In genomic region chr15:31223596-31224134, GRCm38 (mm10) we compare ENCODE assay signal across 8 mouse cellular contexts. TPM values are rescaled to one million over a fixed set of nuclear protein-coding genes. Genes with fewer than 3 reads are reported as not detected.
DNase-seq lines count a peak whose midpoint lies in the region; ATAC-seq and TF ChIP-seq lines count a peak whose summit lies in the region.

No protein-coding gene starts in this region.

- H3K9me3 ChIP-seq in heart, embryonic 11.5 days (replicated peaks; ENCODE audit: control insufficient read depth, low read length), result no peaks in the 10 kb centered on the region
- no peaks in the 10 kb centered on the region for H3K9me3 ChIP-seq in ES-Bruce4 (replicated peaks; ENCODE audit: control insufficient read depth, insufficient read depth, low read length, poor library complexity, severe bottlenecking)
- no peaks in the 10 kb centered on the region for H3K9me3 ChIP-seq in liver, embryonic 11.5 days (ENCODE audit: control insufficient read depth, low read length)

- TF ChIP-seq EP300 in ES-Bruce4 (IDR thresholded peaks at IDR 0.05; ENCODE audit: insufficient read depth, low read depth, low read length), result no peak

- H3K4me3 ChIP-seq in heart, embryonic 11.5 days (ENCODE audit: low read depth, low read length), result peak overlapping the region; percentile 79
- peak overlapping the region; percentile 47 for H3K4me3 ChIP-seq in ES-Bruce4 (ENCODE audit: low read depth, low read length)
- peak overlapping the region; percentile 75 for H3K4me3 ChIP-seq in liver, embryonic 11.5 days (ENCODE audit: low read depth, low read length)
- H3K4me3 ChIP-seq in small intestine, adult 2 months (ENCODE audit: low read depth, low read length), result peak overlapping the region; percentile 85

- no peak for TF ChIP-seq POLR2A in ES-Bruce4 (IDR thresholded peaks at IDR 0.05; ENCODE audit: insufficient read depth, low read length)
- no peak for TF ChIP-seq POLR2A in small intestine, adult 2 months (IDR thresholded peaks at IDR 0.05; ENCODE audit: low read depth, low read length)

- no peaks in the 10 kb centered on the region for H3K27me3 ChIP-seq in heart, embryonic 11.5 days (ENCODE audit: control insufficient read depth, insufficient read depth, low read length)
- H3K27me3 ChIP-seq in ES-Bruce4 (ENCODE audit: control insufficient read depth, insufficient read depth, low read length, poor library complexity, severe bottlenecking), result no peaks in the 10 kb centered on the region
- no peaks in the 10 kb centered on the region for H3K27me3 ChIP-seq in liver, embryonic 11.5 days (replicated peaks; ENCODE audit: control insufficient read depth, insufficient read depth, low read length)
- no peaks in the 10 kb centered on the region for H3K27me3 ChIP-seq in small intestine, adult 2 months (ENCODE audit: control insufficient read depth, insufficient read depth, low read length)

- intact Hi-C loops in heart, postnatal 10 days (cut with DNase I), result loop anchor here (2.0 kb wide), 2 partner anchors 35 to 307 kb away; partner anchors contain the start of gene March6

- peak overlapping the region; percentile 83 for H3K4me2 ChIP-seq in heart, embryonic 11.5 days
- H3K4me2 ChIP-seq in liver, embryonic 11.5 days, result peak overlapping the region; percentile 82

- no peak for TF ChIP-seq CTCF in ES-Bruce4 (IDR thresholded peaks at IDR 0.05; ENCODE audit: low read depth, low read length)
- no peak for TF ChIP-seq CTCF in small intestine, adult 2 months (IDR thresholded peaks at IDR 0.05; ENCODE audit: extremely low read depth, insufficient read length, insufficient replicate concordance, low read depth, low read length)

- WGBS in heart, embryonic 11.5 days (ENCODE audit: insufficient replicate concordance), result 47% methylated on average over 15 of the region's 15 CpGs
- WGBS in liver, embryonic 11.5 days, result 47% methylated on average over 15 of the region's 15 CpGs
- 34% methylated on average over 15 of the region's 15 CpGs for WGBS in small intestine, adult 2 months

- no peak for DNase-seq in heart, postnatal 10 days
- DNase-seq in liver, embryonic 11.5 days (ENCODE audit: low spot score), result no peak
- no peak for DNase-seq in gastrocnemius, postnatal 4 days (ENCODE audit: low spot score in 2 of 2)
- no peak for DNase-seq in gastrocnemius, postnatal 25 days

- H3K9ac ChIP-seq in heart, embryonic 11.5 days (ENCODE audit: low read depth, low read length), result peak overlapping the region; percentile 69
- H3K9ac ChIP-seq in ES-Bruce4 (ENCODE audit: low read depth, poor library complexity, severe bottlenecking), result no peak overlapping the region
- peak overlapping the region; percentile 59 for H3K9ac ChIP-seq in liver, embryonic 11.5 days (ENCODE audit: low read depth, low read length)

- no peaks in the 10 kb centered on the region for H3K36me3 ChIP-seq in heart, embryonic 11.5 days (ENCODE audit: control insufficient read depth, insufficient read depth, low read length)
- H3K36me3 ChIP-seq in ES-Bruce4 (ENCODE audit: control insufficient read depth, insufficient read depth, low read length, poor library complexity, severe bottlenecking), result no peaks in the 10 kb centered on the region
- no peaks in the 10 kb centered on the region for H3K36me3 ChIP-seq in liver, embryonic 11.5 days (ENCODE audit: control insufficient read depth, insufficient read depth, low read length)
- H3K36me3 ChIP-seq in small intestine, adult 2 months (ENCODE audit: control insufficient read depth, insufficient read depth, low read length), result no peaks in the 10 kb centered on the region

- H3K4me1 ChIP-seq in heart, embryonic 11.5 days (ENCODE audit: control insufficient read depth, insufficient read depth, low read length), result peaks cover 4% of the 10 kb centered on the region; the same call in 1 of the 2 replicates
- no peaks in the 10 kb centered on the region for H3K4me1 ChIP-seq in ES-Bruce4 (ENCODE audit: control insufficient read depth, insufficient read depth, low read length)
- peaks cover 8% of the 10 kb centered on the region for H3K4me1 ChIP-seq in liver, embryonic 11.5 days (replicated peaks; ENCODE audit: control insufficient read depth, insufficient read depth, low read length)
- 0 out of 2 replicates have a peak, but pooled peaks cover 2% of the 10 kb centered on the region for H3K4me1 ChIP-seq in small intestine, adult 2 months (ENCODE audit: control insufficient read depth, insufficient read depth, insufficient read length, low read length)

- H3K27ac ChIP-seq in heart, embryonic 11.5 days (ENCODE audit: low read depth, low read length), result no peak overlapping the region
- no peak overlapping the region for H3K27ac ChIP-seq in ES-Bruce4 (ENCODE audit: insufficient read depth, low read length)
- H3K27ac ChIP-seq in liver, embryonic 11.5 days (ENCODE audit: low read depth, low read length), result no peak overlapping the region; the same call in 1 of the 2 replicates
- H3K27ac ChIP-seq in small intestine, adult 2 months (ENCODE audit: insufficient read depth, low read depth, low read length), result peak overlapping the region; percentile 33

- no peak; the same call in 1 of the 2 replicates for ATAC-seq in heart, embryonic 11.5 days (replicated peaks; ENCODE audit: insufficient number of reproducible peaks, low FRiP score, low TSS enrichment)
- ATAC-seq in erythroblast, adult 5-6 weeks (replicated peaks; ENCODE audit: low FRiP score, poor library complexity, severe bottlenecking), result peak; percentile 4; the same call in 1 of the 2 replicates
- ATAC-seq in liver, embryonic 11.5 days (replicated peaks; ENCODE audit: low FRiP score), result peak; percentile 14; the same call in 1 of the 2 replicates

RNA-seq across cellular contexts. Expression of gene Dap, which starts 0.4 kb away (rescaled TPM):
- 61.2 and 65.1 TPM in 2 replicates for polyA plus RNA-seq in heart, embryonic 11.5 days (2014; fragmentation: Nextera tagmentation; extraction: Ambion mirVana)
- 10 to 100 TPM; 36.2 to 41.3 TPM for total RNA-seq in heart, postnatal 10 days (2021)
- 22.7 and 23.9 TPM in 2 replicates for polyA plus RNA-seq in ES-Bruce4 (2011; ENCODE audit: insufficient read depth, insufficient read length, low read depth, missing spikeins)
- 24.0 and 34.2 TPM in 2 replicates for total RNA-seq in erythroblast, adult 5-6 weeks (2015; ENCODE audit: low replicate concordance)
- total RNA-seq in erythroblast, adult 5-6 weeks (2017; ENCODE audit: low replicate concordance), result 11.8 and 15.6 TPM in 2 replicates
- 65.4 and 76.9 TPM in 2 replicates for polyA plus RNA-seq in liver, embryonic 11.5 days (2014; fragmentation: Nextera tagmentation; extraction: Ambion mirVana)
- polyA plus RNA-seq in small intestine, adult 2 months (2012; rRNA removed), result 87.8 and 145 TPM in 2 replicates
- total RNA-seq in gastrocnemius, postnatal 4 days (2021), result 10 to 100 TPM; 69.4 to 78.0 TPM
- 10 to 100 TPM; 11.1 to 18.9 TPM for total RNA-seq in gastrocnemius, postnatal 25 days (2021)
